Mouse (Mus musculus) embryo, embryonic 11 days (tissue): ENCODE data around the gene Cpsf6.

Source experiments
- DNase-seq: peaks from one replicate; pipeline ENCODE4 v3.0.0-alpha.2; 2015

Gene Cpsf6

GRCm38 (mm10) chr10:117322630-117323029, 57.2 kb downstream of the Cpsf6 start:
- DNase-seq: no peak

DNA sequence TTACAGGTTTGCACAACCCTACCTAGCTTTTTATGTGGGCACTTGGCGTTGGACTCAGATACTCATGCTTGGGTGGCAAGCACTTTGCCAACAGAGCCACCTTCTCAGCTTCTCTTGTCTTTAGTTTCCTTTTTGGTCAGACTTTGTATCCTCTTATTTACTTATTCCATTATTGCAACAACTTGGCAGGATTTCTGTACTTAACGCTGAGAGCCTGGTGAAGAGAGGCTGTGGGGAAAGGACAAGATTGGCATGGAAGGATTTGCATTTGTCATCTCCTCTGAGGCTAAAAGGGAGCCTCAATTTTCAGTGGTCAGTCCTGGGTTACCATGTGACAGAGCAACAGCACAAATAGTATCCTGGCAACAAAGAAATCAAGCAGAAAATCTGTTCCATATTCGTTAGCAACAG, 59.2 kb downstream of the Cpsf6 start:
- no peak for DNase-seq

DNA sequence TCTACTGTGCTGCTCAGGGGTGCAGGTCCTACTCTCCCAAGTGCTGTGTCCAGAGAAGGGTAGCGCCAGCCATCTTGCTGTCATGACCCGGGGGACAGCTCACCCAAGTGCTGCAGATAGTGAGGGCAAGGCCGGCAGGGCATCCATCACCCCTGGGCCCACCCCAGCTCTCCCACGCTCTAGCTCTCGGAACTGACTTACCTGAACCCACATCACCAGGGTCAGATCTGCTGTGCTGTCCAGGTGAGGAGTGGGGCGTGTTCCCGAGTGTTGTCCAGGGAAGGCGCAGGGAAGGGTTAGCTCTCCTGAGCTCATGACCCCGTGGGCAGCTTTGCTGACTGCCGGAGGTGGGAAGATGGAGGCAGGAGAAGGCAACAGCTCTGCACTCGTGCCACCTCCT, 63.4 kb downstream of the Cpsf6 start:
- DNase-seq: no peak

DNA sequence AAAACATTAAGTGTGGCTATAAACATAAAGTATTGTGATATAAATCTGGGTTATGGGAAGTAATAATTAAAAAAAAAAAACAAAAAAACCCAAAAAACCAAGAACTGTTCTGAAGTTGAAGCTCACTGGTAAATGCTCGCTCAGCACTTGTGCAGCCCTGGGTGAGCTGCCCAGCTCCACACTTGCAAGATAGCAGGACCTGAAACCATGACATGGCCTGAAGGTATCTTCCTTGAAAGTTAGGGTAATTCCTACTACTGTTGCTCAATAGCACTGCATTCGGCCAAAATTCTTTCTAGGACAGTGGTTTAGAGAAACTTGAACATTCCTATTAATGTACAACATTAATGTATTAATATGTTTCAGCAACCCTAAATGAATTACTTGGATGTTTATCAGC, 66.7 kb downstream of the Cpsf6 start:
- no peak for DNase-seq

DNA sequence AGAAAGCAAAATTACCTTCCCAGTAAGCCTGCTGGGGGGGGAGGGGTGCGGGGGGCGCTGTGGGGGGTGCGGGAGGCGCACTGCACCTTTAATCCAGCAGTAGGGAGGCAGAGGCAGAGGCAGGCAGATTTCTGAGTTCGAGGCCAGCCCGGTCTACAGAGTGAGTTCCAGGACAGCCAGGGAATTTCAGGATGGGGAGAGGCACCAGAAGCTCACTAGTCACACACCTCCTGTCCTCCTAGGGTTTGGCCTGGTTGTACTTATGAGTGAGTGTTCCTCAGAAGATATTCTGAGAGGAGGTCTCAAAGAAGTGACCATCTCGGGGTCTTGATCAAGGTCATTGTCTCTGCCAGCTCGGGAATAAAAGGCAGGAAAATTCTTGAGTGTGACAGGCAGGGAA, 67.6 kb downstream of the Cpsf6 start:
- no peak for DNase-seq

DNA sequence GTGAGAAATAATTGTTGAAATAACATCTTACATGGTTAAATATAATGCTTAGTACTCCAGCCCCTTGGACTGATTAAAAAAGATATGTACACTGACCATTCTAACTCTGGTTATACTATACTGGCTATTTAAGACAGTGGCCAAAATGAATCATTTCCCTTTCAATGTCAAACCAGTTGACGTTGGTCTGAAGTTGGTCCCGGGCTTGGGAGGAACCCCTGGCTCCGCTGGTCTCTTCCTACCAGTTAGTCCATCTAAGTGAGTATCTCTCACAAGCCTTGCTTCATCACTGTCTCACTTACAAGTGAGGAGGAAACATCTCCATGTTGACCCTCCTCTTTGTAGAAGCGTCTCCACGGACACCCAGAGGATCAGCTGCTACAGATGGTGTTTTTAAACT, 75.4 kb downstream of the Cpsf6 start:
- no peak for DNase-seq

- no peak for DNase-seq
Measured at GRCm38 (mm10) chr10:117301688-117302087, 78.1 kb downstream of the Cpsf6 start.

- no peak for DNase-seq
Measured at GRCm38 (mm10) chr10:117299901-117300520, 79.8 kb downstream of the Cpsf6 start.

GRCm38 (mm10) chr10:117299106-117299505, 80.7 kb downstream of the Cpsf6 start:
- DNase-seq: no peak

GRCm38 (mm10) chr10:117298336-117298735, 81.5 kb downstream of the Cpsf6 start:
- DNase-seq: no peak
